ENCODE assay signal across 10 mouse cellular contexts in the genomic region with DNA sequence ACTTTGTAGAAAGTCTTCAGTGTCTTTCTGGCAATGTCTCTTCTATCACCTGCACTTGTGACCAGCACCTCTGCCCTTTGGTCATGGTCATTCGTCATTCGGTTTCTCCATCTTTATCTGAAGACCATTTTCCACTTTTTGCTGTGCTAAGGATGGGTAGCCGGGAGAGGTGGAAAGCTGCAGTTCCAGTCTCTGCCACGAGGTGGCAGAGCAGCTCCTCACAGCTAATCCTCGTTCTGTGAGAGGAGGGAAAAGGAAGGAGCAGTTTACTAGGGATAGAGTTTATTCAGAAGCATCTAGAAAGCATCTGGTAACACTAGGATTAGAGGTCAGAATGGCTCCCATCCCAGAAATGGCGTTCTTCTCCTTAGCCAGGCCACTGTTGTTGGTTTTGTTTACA. TPM values are rescaled to one million over a fixed set of nuclear protein-coding genes. Genes with fewer than 3 reads are reported as not detected.
DNase-seq lines count a peak whose midpoint lies in the region; ATAC-seq lines count a peak whose summit lies in the region.
"Had no signal": no experiment of that assay in that cellular context is flagged by ENCODE, and none has a peak within 500 bp of the region (broad histone marks: within the 10 kb centered on the region; RNA-seq: fewer than 3 reads in every experiment).

No protein-coding gene starts in this region.

- no peaks in the 10 kb centered on the region for H3K9me3 ChIP-seq in intestine, embryonic 15.5 days
- H3K9me3 ChIP-seq in limb, embryonic 13.5 days: 0 out of 2 replicates have a peak, but pooled peaks cover 3% of the 10 kb centered on the region

- H3K4me2 ChIP-seq in intestine, embryonic 15.5 days (replicated peaks): no peak overlapping the region
- no peak overlapping the region for H3K4me2 ChIP-seq in limb, embryonic 13.5 days (replicated peaks)

- ATAC-seq in intestine, embryonic 15.5 days: peak; percentile 66
- ATAC-seq in limb, embryonic 13.5 days (ENCODE audit: low FRiP score, low read depth): 0 out of 2 replicates have a peak, but pooled peaks have one; percentile 22

- peak; percentile 19 to 68 for DNase-seq in urinary bladder, adult 18-20 months (ENCODE audit: low spot score in 2 of 2)
- DNase-seq in urinary bladder, postnatal 10 days (ENCODE audit: low spot score): no peak
- peak; percentile 82 for DNase-seq in cerebellum, adult 8-10 months
- DNase-seq in forelimb bud, embryonic 11.5 days (ENCODE audit: low read depth, low spot score): peak; percentile 89
- peak; percentile 22 to 56 for DNase-seq in natural killer cell, adult 2 months (ENCODE audit: low spot score in 2 of 2)
- DNase-seq in testis, postnatal 14 days (ENCODE audit: low spot score): peak; percentile 52

- no peaks in the 10 kb centered on the region for H3K4me1 ChIP-seq in intestine, embryonic 15.5 days (replicated peaks)
- H3K4me1 ChIP-seq in limb, embryonic 13.5 days: no peaks in the 10 kb centered on the region

- WGBS in intestine, embryonic 15.5 days: 25% methylated on average over 6 of the region's 6 CpGs
- WGBS in limb, embryonic 13.5 days: 22% methylated on average over 6 of the region's 6 CpGs

- no peak overlapping the region for H3K9ac ChIP-seq in intestine, embryonic 15.5 days
- no peak overlapping the region for H3K9ac ChIP-seq in limb, embryonic 13.5 days

- no peak overlapping the region for H3K4me3 ChIP-seq in intestine, embryonic 15.5 days (replicated peaks)
- no peak overlapping the region for H3K4me3 ChIP-seq in limb, embryonic 13.5 days
- H3K4me3 ChIP-seq: erythroblast, embryonic 14.5 days had no signal

- H3K27me3 ChIP-seq in intestine, embryonic 15.5 days (replicated peaks): no peaks in the 10 kb centered on the region
- H3K27me3 ChIP-seq in limb, embryonic 13.5 days: no peaks in the 10 kb centered on the region

- 0 out of 2 replicates have a peak, but pooled peaks cover 3% of the 10 kb centered on the region for H3K36me3 ChIP-seq in intestine, embryonic 15.5 days
- peaks cover 81% of the 10 kb centered on the region for H3K36me3 ChIP-seq in limb, embryonic 13.5 days

- H3K27ac ChIP-seq in intestine, embryonic 15.5 days: no peak overlapping the region
- no peak overlapping the region for H3K27ac ChIP-seq in limb, embryonic 13.5 days

RNA-seq across cellular contexts. Expression of a gene that starts 11.3 kb away (rescaled TPM):
- polyA plus RNA-seq in intestine, embryonic 15.5 days (2015; fragmentation: Nextera tagmentation; extraction: Ambion mirVana): 62.8 and 64.4 TPM in 2 replicates
- polyA plus RNA-seq in limb, embryonic 13.5 days (2015; fragmentation: Nextera tagmentation; extraction: Ambion mirVana): 94.1 and 97.7 TPM in 2 replicates

RNA-seq across cellular contexts. Expression of a gene that starts 11.4 kb away (rescaled TPM):
- 2.4 and 2.7 TPM in 2 replicates for polyA plus RNA-seq in intestine, embryonic 15.5 days (2015; fragmentation: Nextera tagmentation; extraction: Ambion mirVana)
- 2.8 and 3.1 TPM in 2 replicates for polyA plus RNA-seq in limb, embryonic 13.5 days (2015; fragmentation: Nextera tagmentation; extraction: Ambion mirVana)

RNA-seq across cellular contexts. Expression of a gene that starts 51.1 kb away (rescaled TPM):
- polyA plus RNA-seq in intestine, embryonic 15.5 days (2015; fragmentation: Nextera tagmentation; extraction: Ambion mirVana): 0.49 and 0.80 TPM in 2 replicates
- 1.2 and 1.7 TPM in 2 replicates for polyA plus RNA-seq in limb, embryonic 13.5 days (2015; fragmentation: Nextera tagmentation; extraction: Ambion mirVana)
- polyA plus RNA-seq: erythroblast, embryonic 14.5 days had no signal

RNA-seq across cellular contexts. Expression of a gene that starts 53.7 kb away (rescaled TPM):
- 13.1 and 13.8 TPM in 2 replicates for polyA plus RNA-seq in intestine, embryonic 15.5 days (2015; fragmentation: Nextera tagmentation; extraction: Ambion mirVana)
- polyA plus RNA-seq in limb, embryonic 13.5 days (2015; fragmentation: Nextera tagmentation; extraction: Ambion mirVana): 14.5 and 16.2 TPM in 2 replicates

RNA-seq across cellular contexts. Expression of a gene that starts 53.8 kb away (rescaled TPM):
- not detected in 2 replicates for polyA plus RNA-seq in intestine, embryonic 15.5 days (2015; fragmentation: Nextera tagmentation; extraction: Ambion mirVana)
- not detected in 2 replicates for polyA plus RNA-seq in limb, embryonic 13.5 days (2015; fragmentation: Nextera tagmentation; extraction: Ambion mirVana)
- polyA plus RNA-seq: erythroblast, embryonic 14.5 days; stomach, embryonic 14.5 days had no signal
